Mouse (Mus musculus): ENCODE measurements at regions not wholly inside any gene's neighbourhood (a gene's known extent, or its start where the extent isn't known, plus 50 kb on each side); places are given as distances from the start of the nearest gene placed in this dataset.

- H3K9ac ChIP-seq (replicated peaks; ENCODE audit: low read depth, low read length): no peak overlapping the region
- no peaks in the 10 kb centered on the region for H3K4me1 ChIP-seq (ENCODE audit: control insufficient read depth, insufficient read depth, low read length)
- H3K27me3 ChIP-seq (ENCODE audit: control insufficient read depth, insufficient read depth, low read length): no peaks in the 10 kb centered on the region
- no peaks in the 10 kb centered on the region for H3K36me3 ChIP-seq (ENCODE audit: control insufficient read depth, insufficient read depth, low read length)
- H3K27ac ChIP-seq (ENCODE audit: low read length): no peak overlapping the region
- ATAC-seq (ENCODE audit: insufficient number of reproducible peaks, insufficient read depth, low FRiP score, low read depth): no peak
- no peak overlapping the region for H3K4me3 ChIP-seq (ENCODE audit: low read depth, low read length)
- 67% methylated on average over 1 of the region's 1 CpGs for WGBS
- H3K4me2 ChIP-seq (replicated peaks; ENCODE audit: low read depth, low read length): no peak overlapping the region
- H3K9me3 ChIP-seq (ENCODE audit: control insufficient read depth, low read depth, low read length): no peaks in the 10 kb centered on the region
These were observed 51.1 kb upstream of the Atp1b1 start for GRCm38 (mm10) chr1:164509226-164509625.

DNA sequence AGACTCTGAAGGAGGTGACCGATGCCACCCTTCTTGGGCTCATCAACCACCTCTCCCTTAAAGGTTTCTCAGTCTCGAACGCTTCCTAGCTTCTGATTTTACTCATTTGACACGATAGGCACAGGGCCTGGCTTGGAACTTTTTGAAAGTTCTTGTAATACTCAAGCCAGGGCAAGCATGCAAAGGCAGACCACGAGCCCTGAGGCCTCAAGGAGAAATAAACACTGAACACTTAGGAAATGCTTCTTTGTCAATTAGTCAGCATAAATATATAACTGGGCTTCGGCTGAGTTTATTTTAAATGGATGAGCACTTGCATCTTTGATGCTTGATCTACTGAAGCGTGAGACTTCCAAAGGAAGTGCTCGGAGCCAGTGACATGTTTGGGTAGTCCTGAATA, 50.4 kb upstream of the Atp1b1 start:
- 61% methylated on average over 8 of the region's 8 CpGs for WGBS
- Histone ChIP-seq H3K4me3 (ENCODE audit: low read depth, low read length) (no peak overlapping the region), H3K4me2 (replicated peaks; ENCODE audit: low read depth, low read length) (no peak overlapping the region), H3K27ac (ENCODE audit: low read length) (no peak overlapping the region), H3K27me3 (ENCODE audit: control insufficient read depth, insufficient read depth, low read length) (no peaks in the 10 kb centered on the region), H3K9me3 (ENCODE audit: control insufficient read depth, low read depth, low read length) (no peaks in the 10 kb centered on the region), H3K9ac (replicated peaks; ENCODE audit: low read depth, low read length) (no peak overlapping the region), H3K36me3 (ENCODE audit: control insufficient read depth, insufficient read depth, low read length) (no peaks in the 10 kb centered on the region), H3K4me1 (ENCODE audit: control insufficient read depth, insufficient read depth, low read length) (no peaks in the 10 kb centered on the region)
- no peak for ATAC-seq (ENCODE audit: insufficient number of reproducible peaks, insufficient read depth, low FRiP score, low read depth)

DNA sequence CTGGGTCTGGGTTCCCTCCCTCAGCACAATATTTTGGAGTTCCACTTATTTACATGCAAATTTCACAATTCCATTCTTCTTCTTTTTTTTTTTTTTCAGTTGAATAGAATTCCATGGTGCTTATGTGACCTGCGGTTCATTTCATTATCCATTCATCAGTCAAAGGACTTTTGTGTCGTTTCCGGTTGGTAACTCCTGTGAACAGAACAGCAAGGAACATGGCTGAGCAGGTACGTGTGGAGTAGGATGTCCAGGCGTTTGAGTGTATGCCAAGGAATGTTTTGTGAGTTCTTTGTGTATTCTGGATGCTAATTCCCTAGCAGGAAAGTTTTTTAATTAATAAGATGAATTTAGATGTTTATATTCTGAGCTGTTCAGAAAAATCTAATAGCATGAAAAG, 50.0 kb upstream of the Atp1b1 start:
- Histone ChIP-seq H3K9me3 (ENCODE audit: control insufficient read depth, low read depth, low read length) (no peaks in the 10 kb centered on the region), H3K4me1 (ENCODE audit: control insufficient read depth, insufficient read depth, low read length) (no peaks in the 10 kb centered on the region), H3K27ac (ENCODE audit: low read length) (no peak overlapping the region), H3K27me3 (ENCODE audit: control insufficient read depth, insufficient read depth, low read length) (no peaks in the 10 kb centered on the region), H3K4me3 (ENCODE audit: low read depth, low read length) (no peak overlapping the region), H3K4me2 (replicated peaks; ENCODE audit: low read depth, low read length) (no peak overlapping the region), H3K9ac (replicated peaks; ENCODE audit: low read depth, low read length) (no peak overlapping the region), H3K36me3 (ENCODE audit: control insufficient read depth, insufficient read depth, low read length) (no peaks in the 10 kb centered on the region)
- 69% methylated on average over 5 of the region's 5 CpGs for WGBS
- no peak for ATAC-seq (ENCODE audit: insufficient number of reproducible peaks, insufficient read depth, low FRiP score, low read depth)

Measured in stomach, embryonic 14.5 days (tissue).